Mouse (Mus musculus): ENCODE results near the gene Spata13. TPM values are rescaled to one million over a fixed set of nuclear protein-coding genes. Genes with fewer than 3 reads are reported as not detected.

Spata13 gene
- polyA plus RNA-seq, 1 experiment: 1.2 TPM

GRCm38 (mm10) chr14:60663309-60663940 lies 29.6 kb downstream of the Spata13 start:
- Histone ChIP-seq H3K27me3 (ENCODE audit: control insufficient read depth, insufficient read depth, insufficient read length) (peaks cover 20% of the 10 kb centered on the region), H3K4me2 (ENCODE audit: low read depth) (no peak overlapping the region), H3ac (ENCODE audit: control insufficient read depth, insufficient read length) (no peak overlapping the region), H3K79me2 (ENCODE audit: control insufficient read depth, insufficient read depth) (no peaks in the 10 kb centered on the region), H3K36me3 (ENCODE audit: control insufficient read depth, insufficient read depth) (no peaks in the 10 kb centered on the region), H3K4me3 (no peak overlapping the region)
- TF ChIP-seq USF1 (IDR thresholded peaks at IDR 0.05; ENCODE audit: low read depth) (no peak), REST (IDR thresholded peaks at IDR 0.05; ENCODE audit: insufficient read depth, insufficient read length) (no peak), E2F4 (IDR thresholded peaks at IDR 0.05; ENCODE audit: insufficient read depth) (no peak), TCF3 (IDR thresholded peaks at IDR 0.05; ENCODE audit: insufficient read length, low read depth) (no peak), MYOD1 (IDR thresholded peaks at IDR 0.05; ENCODE audit: control insufficient read depth in 1 of 3, insufficient read length in 2 of 3, low read depth in 2 of 3) (no peak), TCF12 (IDR thresholded peaks at IDR 0.05; ENCODE audit: insufficient read depth, poor library complexity, severe bottlenecking) (no peak), CEBPB (IDR thresholded peaks at IDR 0.05; ENCODE audit: insufficient read depth, poor library complexity, severe bottlenecking) (no peak), POLR2A (IDR thresholded peaks at IDR 0.05; ENCODE audit: insufficient read length, low read depth) (no peak), POLR2AphosphoS2 (IDR thresholded peaks at IDR 0.05; ENCODE audit: insufficient read length, low read depth) (no peak), MYOG (IDR thresholded peaks at IDR 0.05; ENCODE audit: control insufficient read depth in 1 of 3, insufficient read depth in 1 of 3, insufficient read length in 2 of 3, low read depth in 2 of 3) (no peak), SRF (IDR thresholded peaks at IDR 0.05; ENCODE audit: control insufficient read depth, insufficient read length, low read depth) (no peak), MAX (IDR thresholded peaks at IDR 0.05; ENCODE audit: low read depth) (no peak)

DNA sequence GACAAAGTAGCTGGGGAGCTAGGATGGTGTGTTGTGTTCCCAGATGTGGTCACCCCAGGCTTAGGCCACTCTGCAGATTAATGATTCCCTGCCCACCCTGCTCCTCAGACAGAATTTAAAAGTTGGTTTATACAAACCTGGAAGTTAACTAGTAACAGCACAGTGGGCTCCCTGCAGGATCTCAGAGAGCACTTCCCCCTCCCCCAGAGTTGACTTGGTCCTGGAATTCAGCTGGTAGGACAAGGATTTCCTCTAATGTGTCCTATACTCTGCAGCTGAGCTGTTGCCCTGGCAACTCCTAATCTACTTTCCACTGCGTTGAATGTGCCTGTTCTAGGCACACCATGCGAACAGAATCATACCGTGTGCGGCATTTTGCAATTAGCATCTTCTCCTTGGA lies 30.8 kb downstream of the Spata13 start:
- Histone ChIP-seq H3K27me3 (ENCODE audit: control insufficient read depth, insufficient read depth, insufficient read length) (peaks cover 20% of the 10 kb centered on the region), H3ac (ENCODE audit: control insufficient read depth, insufficient read length) (no peak overlapping the region), H3K4me3 (no peak overlapping the region), H3K4me2 (ENCODE audit: low read depth) (no peak overlapping the region), H3K79me2 (ENCODE audit: control insufficient read depth, insufficient read depth) (no peaks in the 10 kb centered on the region), H3K36me3 (ENCODE audit: control insufficient read depth, insufficient read depth) (no peaks in the 10 kb centered on the region)
- no peak for TF ChIP-seq USF1 (IDR thresholded peaks at IDR 0.05; ENCODE audit: low read depth)
- no peak for TF ChIP-seq CEBPB (IDR thresholded peaks at IDR 0.05; ENCODE audit: insufficient read depth, poor library complexity, severe bottlenecking)
- TF ChIP-seq MAX (IDR thresholded peaks at IDR 0.05; ENCODE audit: low read depth): no peak
- no peak for TF ChIP-seq POLR2A (IDR thresholded peaks at IDR 0.05; ENCODE audit: insufficient read length, low read depth)
- no peak for TF ChIP-seq TCF3 (IDR thresholded peaks at IDR 0.05; ENCODE audit: insufficient read length, low read depth)
- no peak for TF ChIP-seq TCF12 (IDR thresholded peaks at IDR 0.05; ENCODE audit: insufficient read depth, poor library complexity, severe bottlenecking)
- TF ChIP-seq E2F4 (IDR thresholded peaks at IDR 0.05; ENCODE audit: insufficient read depth): no peak
- TF ChIP-seq MYOD1 (IDR thresholded peaks at IDR 0.05; ENCODE audit: control insufficient read depth in 1 of 3, insufficient read length in 2 of 3, low read depth in 2 of 3): no peak
- no peak for TF ChIP-seq MYOG (IDR thresholded peaks at IDR 0.05; ENCODE audit: control insufficient read depth in 1 of 3, insufficient read depth in 1 of 3, insufficient read length in 2 of 3, low read depth in 2 of 3)
- TF ChIP-seq POLR2AphosphoS2 (IDR thresholded peaks at IDR 0.05; ENCODE audit: insufficient read length, low read depth): no peak
- no peak for TF ChIP-seq REST (IDR thresholded peaks at IDR 0.05; ENCODE audit: insufficient read depth, insufficient read length)
- TF ChIP-seq SRF (IDR thresholded peaks at IDR 0.05; ENCODE audit: control insufficient read depth, insufficient read length, low read depth): no peak

- TF ChIP-seq SRF (IDR thresholded peaks at IDR 0.05; ENCODE audit: control insufficient read depth, insufficient read length, low read depth) (no peak), MAX (IDR thresholded peaks at IDR 0.05; ENCODE audit: low read depth) (no peak), MYOG (IDR thresholded peaks at IDR 0.05; ENCODE audit: control insufficient read depth in 1 of 3, insufficient read depth in 1 of 3, insufficient read length in 2 of 3, low read depth in 2 of 3) (no peak)
- no peak overlapping the region for H3K4me2 ChIP-seq (ENCODE audit: low read depth)
- no peak overlapping the region for H3K4me3 ChIP-seq
- H3K27me3 ChIP-seq (ENCODE audit: control insufficient read depth, insufficient read depth, insufficient read length): peaks cover 20% of the 10 kb centered on the region
- no peaks in the 10 kb centered on the region for H3K36me3 ChIP-seq (ENCODE audit: control insufficient read depth, insufficient read depth)
- H3ac ChIP-seq (ENCODE audit: control insufficient read depth, insufficient read length): no peak overlapping the region
- no peaks in the 10 kb centered on the region for H3K79me2 ChIP-seq (ENCODE audit: control insufficient read depth, insufficient read depth)
Observed at GRCm38 (mm10) chr14:60665263-60665662, 31.5 kb downstream of the Spata13 start.

- no peak overlapping the region for H3K4me3 ChIP-seq
- H3K36me3 ChIP-seq (ENCODE audit: control insufficient read depth, insufficient read depth): no peaks in the 10 kb centered on the region
- H3K79me2 ChIP-seq (ENCODE audit: control insufficient read depth, insufficient read depth): no peaks in the 10 kb centered on the region
- H3ac ChIP-seq (ENCODE audit: control insufficient read depth, insufficient read length): no peak overlapping the region
- no peak overlapping the region for H3K4me2 ChIP-seq (ENCODE audit: low read depth)
- peaks cover 20% of the 10 kb centered on the region for H3K27me3 ChIP-seq (ENCODE audit: control insufficient read depth, insufficient read depth, insufficient read length)
- TF ChIP-seq MYOD1 (IDR thresholded peaks at IDR 0.05; ENCODE audit: control insufficient read depth in 1 of 3, insufficient read length in 2 of 3, low read depth in 2 of 3) (no peak), POLR2A (IDR thresholded peaks at IDR 0.05; ENCODE audit: insufficient read length, low read depth) (no peak)
Observed at GRCm38 (mm10) chr14:60666252-60666651, 32.5 kb downstream of the Spata13 start.

DNA sequence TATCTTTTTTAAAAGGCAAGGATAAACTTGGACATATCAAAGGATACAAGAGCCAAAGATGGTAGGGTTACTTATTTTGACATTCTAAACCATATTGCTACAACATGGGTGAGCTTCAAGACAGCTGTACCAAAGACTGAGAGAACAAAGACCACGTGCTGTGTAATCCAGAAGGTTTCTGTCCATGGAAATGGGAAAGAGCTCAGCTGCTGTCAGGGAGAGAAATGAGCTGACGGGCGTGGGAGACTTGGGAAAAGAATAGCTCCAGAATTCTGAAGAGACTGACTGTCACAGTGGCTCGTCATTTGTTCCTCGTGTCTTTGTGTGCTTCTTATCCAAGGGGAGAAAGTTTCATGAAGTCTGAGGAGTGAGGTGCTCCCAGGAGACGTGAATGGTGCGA lies 36.4 kb downstream of the Spata13 start:
- no peak overlapping the region for H3K4me2 ChIP-seq (ENCODE audit: low read depth)
- H3K4me3 ChIP-seq: no peak overlapping the region

More for the DNA sequence above, 36.4 kb downstream of the Spata13 start:
- H3K36me3 ChIP-seq (ENCODE audit: control insufficient read depth, insufficient read depth): no peaks in the 10 kb centered on the region
- no peak for TF ChIP-seq MYOD1 (IDR thresholded peaks at IDR 0.05; ENCODE audit: control insufficient read depth in 1 of 3, insufficient read length in 2 of 3, low read depth in 2 of 3)
- TF ChIP-seq USF1 (IDR thresholded peaks at IDR 0.05; ENCODE audit: low read depth): no peak
- TF ChIP-seq MAX (IDR thresholded peaks at IDR 0.05; ENCODE audit: low read depth): no peak
- TF ChIP-seq MYOG (IDR thresholded peaks at IDR 0.05; ENCODE audit: control insufficient read depth in 1 of 3, insufficient read depth in 1 of 3, insufficient read length in 2 of 3, low read depth in 2 of 3): no peak
- no peak for TF ChIP-seq E2F4 (IDR thresholded peaks at IDR 0.05; ENCODE audit: insufficient read depth)
- TF ChIP-seq POLR2AphosphoS2 (IDR thresholded peaks at IDR 0.05; ENCODE audit: insufficient read length, low read depth): no peak
- TF ChIP-seq POLR2A (IDR thresholded peaks at IDR 0.05; ENCODE audit: insufficient read length, low read depth): no peak
- TF ChIP-seq TCF12 (IDR thresholded peaks at IDR 0.05; ENCODE audit: insufficient read depth, poor library complexity, severe bottlenecking): no peak
- TF ChIP-seq CEBPB (IDR thresholded peaks at IDR 0.05; ENCODE audit: insufficient read depth, poor library complexity, severe bottlenecking): no peak
- no peak for TF ChIP-seq REST (IDR thresholded peaks at IDR 0.05; ENCODE audit: insufficient read depth, insufficient read length)
- TF ChIP-seq TCF3 (IDR thresholded peaks at IDR 0.05; ENCODE audit: insufficient read length, low read depth): no peak
- no peak for TF ChIP-seq SRF (IDR thresholded peaks at IDR 0.05; ENCODE audit: control insufficient read depth, insufficient read length, low read depth)
- no peaks in the 10 kb centered on the region for H3K79me2 ChIP-seq (ENCODE audit: control insufficient read depth, insufficient read depth)
- no peak overlapping the region for H3ac ChIP-seq (ENCODE audit: control insufficient read depth, insufficient read length)
- no peaks in the 10 kb centered on the region for H3K27me3 ChIP-seq (ENCODE audit: control insufficient read depth, insufficient read depth, insufficient read length)
